Mouse (Mus musculus) forebrain, embryonic 11.5 days (tissue): Measurements from ENCODE around the gene Ptgfrn. TPM values are rescaled to one million over a fixed set of nuclear protein-coding genes. Genes with fewer than 3 reads are reported as not detected.

Source experiments
- ATAC-seq: fragments of 200-750 bp; cut with Nextera tagmentation; replicated peaks from 2 replicates; pipeline ENCODE4 v1.8.0; 2017; ENCODE audit warnings: moderate TSS enrichment; ENCODE audit not compliant: low FRiP score
- DNase-seq: peaks from one replicate; pipeline ENCODE4 v3.0.0-alpha.2; 2017; ENCODE audit warnings: low spot score
- H3K27ac ChIP-seq: fragments of 300-500 bp; sonication (generic); 2 replicates; pipeline ENCODE4 v1.5.1; 2014; ENCODE audit warnings: low read depth, low read length
- H3K27me3 ChIP-seq: fragments of 300-500 bp; sonication (generic); 2 replicates; pipeline ENCODE4 v1.6.1; 2014; ENCODE audit warnings: mild to moderate bottlenecking, low read length, mixed read lengths; ENCODE audit not compliant: control insufficient read depth, insufficient read depth
- H3K36me3 ChIP-seq: fragments of 300-500 bp; sonication (generic); 2 replicates; pipeline ENCODE4 v1.6.1; 2014; ENCODE audit warnings: mild to moderate bottlenecking, low read length, moderate library complexity, mixed read lengths; ENCODE audit not compliant: control insufficient read depth, insufficient read depth
- H3K4me1 ChIP-seq: fragments of 300-500 bp; sonication (generic); replicated peaks from 2 replicates; pipeline ENCODE4 v1.6.1; 2014; ENCODE audit warnings: low read length, mixed read lengths; ENCODE audit not compliant: control insufficient read depth, insufficient read depth
- H3K4me2 ChIP-seq: fragments of 300-500 bp; sonication (generic); 2 replicates; pipeline ENCODE4 v1.6.1; 2014; ENCODE audit warnings: low read depth, mild to moderate bottlenecking, low read length, moderate library complexity, mixed read lengths; ENCODE audit not compliant: severe bottlenecking
- H3K4me3 ChIP-seq: fragments of 300-500 bp; sonication (generic); 2 replicates; pipeline ENCODE4 v1.5.1; 2014; ENCODE audit warnings: low read depth, low read length
- H3K9ac ChIP-seq: fragments of 300-500 bp; sonication (generic); 2 replicates; pipeline ENCODE4 v1.6.1; 2014; ENCODE audit warnings: low read length
- H3K9me3 ChIP-seq: fragments of 300-500 bp; sonication (generic); 2 replicates; pipeline ENCODE4 v1.6.1; 2016; ENCODE audit warnings: low read length, mixed read lengths; ENCODE audit not compliant: control insufficient read depth
- WGBS: fragments of 180-500 bp; shearing (Covaris S2); extraction: QIAGEN DNeasy Blood & Tissue Kit; methylation state at CpG from one replicate; pipeline ENCODE4 v1.1.7; 2014; 5-methylcytosine and 5-hydroxymethylcytosine counted together
- polyA plus RNA-seq: library from polyadenylated mRNA; unstranded; fragments of >200 nt; fragmentation: Nextera tagmentation; extraction: Ambion mirVana; gene quantifications from 2 replicates; pipeline ENCODE4 v1.2.1, GENCODE M21; 2014

The Ptgfrn gene
- polyA plus RNA-seq, 1 experiment from 2014 or later: 5.3 TPM

DNA sequence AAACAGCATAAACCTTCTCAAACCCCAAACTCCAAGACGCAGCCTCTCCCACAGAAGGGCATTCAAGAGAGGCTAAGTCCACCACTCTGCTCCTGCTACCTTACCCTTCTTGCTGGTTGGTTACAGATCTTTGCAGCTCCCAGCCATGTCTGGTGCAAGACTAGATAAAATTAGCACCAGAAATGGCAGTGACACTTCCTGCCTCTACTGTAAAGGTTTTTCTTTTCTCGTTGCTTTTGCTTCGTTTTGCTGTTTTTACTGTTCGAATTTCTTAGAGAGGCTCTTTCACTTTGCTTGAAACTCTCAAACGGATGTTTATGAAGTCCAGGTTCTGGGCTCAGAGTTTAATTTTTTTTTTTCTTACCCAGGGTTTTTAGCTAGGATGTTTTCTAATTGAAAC is 89.0 kb downstream of the Ptgfrn start:
- Histone ChIP-seq H3K4me2 (no peak overlapping the region), H3K9ac (no peak overlapping the region), H3K9me3 (no peaks in the 10 kb centered on the region), H3K27me3 (no peaks in the 10 kb centered on the region), H3K4me1 (no peaks in the 10 kb centered on the region), H3K36me3 (no peaks in the 10 kb centered on the region), H3K27ac (no peak overlapping the region), H3K4me3 (no peak overlapping the region)
- WGBS: 89% methylated on average over 5 of the region's 5 CpGs
- ATAC-seq (no peak), DNase-seq (no peak)

DNA sequence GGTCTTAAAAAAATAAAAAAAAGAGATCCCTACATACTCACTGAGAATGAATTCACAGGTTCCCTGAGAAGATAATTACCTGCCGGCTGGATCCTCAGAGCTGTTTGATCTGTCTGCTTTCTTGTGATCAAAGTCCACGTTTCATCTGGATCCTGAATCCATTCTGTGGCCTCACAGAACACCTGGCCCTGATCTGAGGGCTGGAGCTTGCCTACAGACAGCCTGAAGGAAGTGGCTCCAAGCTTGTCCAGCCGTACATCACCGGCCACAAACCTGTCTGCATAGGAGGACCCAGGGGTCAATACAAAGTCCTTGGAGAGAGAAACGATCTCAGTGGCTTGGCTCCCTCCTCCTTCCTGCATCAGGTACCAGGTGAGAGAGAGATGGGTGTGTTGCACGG is 91.6 kb downstream of the Ptgfrn start:
- Histone ChIP-seq H3K9ac (no peak overlapping the region), H3K27ac (no peak overlapping the region), H3K4me3 (no peak overlapping the region), H3K4me1 (peaks cover 3% of the 10 kb centered on the region; the same call in 1 of the 2 replicates), H3K9me3 (no peaks in the 10 kb centered on the region), H3K27me3 (no peaks in the 10 kb centered on the region), H3K36me3 (no peaks in the 10 kb centered on the region), H3K4me2 (no peak overlapping the region)
- DNase-seq (no peak), ATAC-seq (no peak)
- 87% methylated on average over 6 of the region's 6 CpGs for WGBS

DNA sequence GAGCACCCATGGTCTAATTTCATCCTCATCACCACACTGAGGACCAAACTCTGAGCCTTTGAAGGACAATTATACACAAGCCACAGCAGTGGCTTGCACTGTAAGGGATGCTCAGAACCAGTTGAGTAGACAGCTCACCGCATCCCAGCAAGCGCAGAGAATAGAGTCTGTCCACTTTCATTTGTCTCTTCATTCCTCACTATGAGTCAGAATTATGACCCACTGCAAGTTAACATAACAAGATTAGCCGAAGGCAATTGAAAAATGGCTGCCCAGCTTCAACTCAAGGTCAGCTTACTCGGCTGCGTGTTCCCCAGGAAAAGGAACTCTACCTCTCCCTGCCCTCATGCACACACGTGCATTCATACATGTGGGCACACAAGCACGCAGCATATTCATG is 94.0 kb downstream of the Ptgfrn start:
- Histone ChIP-seq H3K9ac (no peak overlapping the region), H3K9me3 (no peaks in the 10 kb centered on the region), H3K27ac (no peak overlapping the region), H3K4me1 (peaks cover 3% of the 10 kb centered on the region; the same call in 1 of the 2 replicates), H3K4me3 (no peak overlapping the region), H3K27me3 (no peaks in the 10 kb centered on the region), H3K36me3 (no peaks in the 10 kb centered on the region), H3K4me2 (no peak overlapping the region)
- ATAC-seq: no peak
- no peak for DNase-seq
- 90% methylated on average over 7 of the region's 7 CpGs for WGBS

- no peak for ATAC-seq
- no peaks in the 10 kb centered on the region for H3K27me3 ChIP-seq
- no peaks in the 10 kb centered on the region for H3K9me3 ChIP-seq
- H3K4me1 ChIP-seq: peaks cover 3% of the 10 kb centered on the region; the same call in 1 of the 2 replicates
- no peak for DNase-seq
- no peak overlapping the region for H3K27ac ChIP-seq
- H3K36me3 ChIP-seq: no peaks in the 10 kb centered on the region
- no peak overlapping the region for H3K9ac ChIP-seq
- 46% methylated on average over 4 of the region's 4 CpGs for WGBS
- H3K4me3 ChIP-seq: no peak overlapping the region
- no peak overlapping the region for H3K4me2 ChIP-seq
Observed at GRCm38 (mm10) chr3:101015254-101015653, 94.8 kb downstream of the Ptgfrn start.

DNA sequence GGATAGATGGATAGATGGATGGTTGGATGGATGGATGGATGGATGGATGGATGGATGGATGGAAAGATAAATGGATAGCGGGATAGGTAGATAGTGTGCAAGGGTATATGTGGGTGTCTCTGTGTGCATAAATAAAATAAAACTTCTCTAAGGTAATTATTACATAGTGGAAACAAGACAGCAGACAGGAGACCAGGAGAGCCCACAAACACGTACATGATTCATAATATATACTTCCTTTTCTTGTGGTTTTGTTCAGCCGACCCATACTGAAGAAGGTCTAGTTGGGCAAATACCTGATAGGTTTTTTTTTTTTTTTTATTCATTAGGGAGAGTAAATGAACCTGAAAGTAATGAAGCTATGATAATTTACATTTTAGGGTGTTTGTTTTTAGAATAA is 96.5 kb downstream of the Ptgfrn start:
- no peak overlapping the region for H3K4me2 ChIP-seq

DNA sequence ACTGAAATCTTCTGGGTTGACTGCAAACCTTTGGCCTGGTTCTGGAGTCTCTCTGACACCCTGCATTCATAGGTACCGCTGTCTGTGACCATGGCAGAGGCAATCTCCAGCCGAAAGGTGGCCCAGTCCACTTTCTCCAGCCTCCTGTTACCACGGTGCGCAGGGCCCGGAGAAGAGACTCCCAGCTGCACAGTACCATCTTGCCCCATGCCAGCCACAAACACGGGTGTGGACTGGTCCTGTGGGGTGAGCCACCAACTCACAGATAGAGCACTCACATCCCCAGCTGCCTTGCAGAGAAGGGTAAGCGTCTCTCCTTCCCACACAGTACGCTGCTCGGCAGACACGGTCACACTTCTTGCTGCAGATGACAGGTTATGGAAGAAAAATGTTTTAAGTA is 97.1 kb downstream of the Ptgfrn start:
- ATAC-seq: no peak
- Histone ChIP-seq H3K4me1 (peaks cover 3% of the 10 kb centered on the region; the same call in 1 of the 2 replicates), H3K27me3 (no peaks in the 10 kb centered on the region), H3K36me3 (no peaks in the 10 kb centered on the region), H3K9ac (no peak overlapping the region), H3K27ac (no peak overlapping the region), H3K4me2 (no peak overlapping the region), H3K4me3 (no peak overlapping the region), H3K9me3 (no peaks in the 10 kb centered on the region)
- WGBS: 93% methylated on average over 10 of the region's 10 CpGs
- DNase-seq: no peak

More for the DNA sequence above, 96.5 kb downstream of the Ptgfrn start:
- Histone ChIP-seq H3K36me3 (no peaks in the 10 kb centered on the region), H3K9me3 (no peaks in the 10 kb centered on the region), H3K4me3 (no peak overlapping the region), H3K27me3 (no peaks in the 10 kb centered on the region), H3K27ac (no peak overlapping the region), H3K9ac (no peak overlapping the region), H3K4me1 (peaks cover 3% of the 10 kb centered on the region; the same call in 1 of the 2 replicates)
- ATAC-seq (no peak), DNase-seq (no peak)
- WGBS: 82% methylated on average over 3 of the region's 3 CpGs

DNA sequence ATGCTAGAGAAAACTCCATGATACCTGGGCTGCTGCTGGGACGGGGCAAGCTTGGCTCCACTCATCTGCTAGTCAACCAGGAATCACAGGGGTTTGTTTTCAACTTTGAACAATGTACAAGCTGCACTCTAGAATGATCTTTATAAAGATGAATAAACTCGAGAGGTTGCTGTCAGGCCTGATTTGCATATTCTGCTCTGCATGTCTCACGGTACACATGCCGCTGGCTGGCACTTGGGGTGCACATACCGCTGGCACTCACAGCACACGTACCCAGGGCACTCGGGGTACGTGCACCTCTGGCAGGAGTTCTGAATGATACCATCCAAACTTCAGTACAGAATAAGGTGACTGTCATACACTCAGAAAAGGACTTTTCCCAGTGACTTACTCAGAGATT is 97.5 kb downstream of the Ptgfrn start:
- Histone ChIP-seq H3K9me3 (no peaks in the 10 kb centered on the region), H3K4me2 (no peak overlapping the region), H3K27me3 (no peaks in the 10 kb centered on the region), H3K36me3 (no peaks in the 10 kb centered on the region), H3K9ac (no peak overlapping the region), H3K4me1 (peaks cover 3% of the 10 kb centered on the region; the same call in 1 of the 2 replicates), H3K27ac (no peak overlapping the region), H3K4me3 (no peak overlapping the region)
- DNase-seq: no peak
- ATAC-seq: no peak
- 84% methylated on average over 8 of the region's 8 CpGs for WGBS

- Histone ChIP-seq H3K4me1 (peaks cover 3% of the 10 kb centered on the region; the same call in 1 of the 2 replicates), H3K9ac (no peak overlapping the region), H3K36me3 (no peaks in the 10 kb centered on the region), H3K4me3 (no peak overlapping the region), H3K27me3 (no peaks in the 10 kb centered on the region), H3K4me2 (no peak overlapping the region), H3K9me3 (no peaks in the 10 kb centered on the region), H3K27ac (no peak overlapping the region)
- DNase-seq: no peak
- WGBS: 75% methylated on average over 10 of the region's 10 CpGs
- ATAC-seq: 0 out of 2 replicates have a peak, but pooled peaks have one; percentile 24
Observed at GRCm38 (mm10) chr3:101012131-101012571, 97.9 kb downstream of the Ptgfrn start.

DNA sequence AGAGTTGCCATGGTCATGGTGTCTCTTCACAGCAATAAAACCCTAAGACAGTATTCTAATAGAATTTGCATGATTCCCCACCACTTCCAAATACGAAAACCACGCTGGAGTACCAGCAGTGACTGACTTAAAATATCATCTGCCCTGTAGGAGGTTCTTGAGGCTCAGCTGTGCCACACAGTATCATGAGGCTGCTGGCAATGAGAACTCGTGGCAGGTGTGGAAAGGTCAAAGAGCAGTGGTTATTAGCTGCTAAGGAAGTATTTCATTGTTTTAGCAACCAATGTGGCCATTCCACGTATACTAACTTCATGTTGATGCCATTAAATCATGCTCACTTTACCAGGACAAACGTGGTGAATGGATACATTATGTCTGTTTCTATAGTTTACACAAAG is 98.9 kb downstream of the Ptgfrn start:
- no peak overlapping the region for H3K4me3 ChIP-seq
- peaks cover 3% of the 10 kb centered on the region; the same call in 1 of the 2 replicates for H3K4me1 ChIP-seq
- no peaks in the 10 kb centered on the region for H3K36me3 ChIP-seq
- WGBS: 68% methylated on average over 5 of the region's 5 CpGs
- H3K4me2 ChIP-seq: no peak overlapping the region
- no peak for DNase-seq
- no peak overlapping the region for H3K27ac ChIP-seq
- no peak for ATAC-seq
- H3K27me3 ChIP-seq: no peaks in the 10 kb centered on the region
- H3K9ac ChIP-seq: no peak overlapping the region
- no peaks in the 10 kb centered on the region for H3K9me3 ChIP-seq
